Mouse (Mus musculus): ENCODE results near the gene Pitpnm1. TPM values are rescaled to one million over a fixed set of nuclear protein-coding genes. Genes with fewer than 3 reads are reported as not detected.
A peak's percentile ranks its signal among the peaks of the same experiment; 100 is the strongest.

The Pitpnm1 gene
- polyA plus RNA-seq (2015; fragmentation: Nextera tagmentation; extraction: Ambion mirVana), result 74.3 and 81.1 TPM in 2 replicates

DNA sequence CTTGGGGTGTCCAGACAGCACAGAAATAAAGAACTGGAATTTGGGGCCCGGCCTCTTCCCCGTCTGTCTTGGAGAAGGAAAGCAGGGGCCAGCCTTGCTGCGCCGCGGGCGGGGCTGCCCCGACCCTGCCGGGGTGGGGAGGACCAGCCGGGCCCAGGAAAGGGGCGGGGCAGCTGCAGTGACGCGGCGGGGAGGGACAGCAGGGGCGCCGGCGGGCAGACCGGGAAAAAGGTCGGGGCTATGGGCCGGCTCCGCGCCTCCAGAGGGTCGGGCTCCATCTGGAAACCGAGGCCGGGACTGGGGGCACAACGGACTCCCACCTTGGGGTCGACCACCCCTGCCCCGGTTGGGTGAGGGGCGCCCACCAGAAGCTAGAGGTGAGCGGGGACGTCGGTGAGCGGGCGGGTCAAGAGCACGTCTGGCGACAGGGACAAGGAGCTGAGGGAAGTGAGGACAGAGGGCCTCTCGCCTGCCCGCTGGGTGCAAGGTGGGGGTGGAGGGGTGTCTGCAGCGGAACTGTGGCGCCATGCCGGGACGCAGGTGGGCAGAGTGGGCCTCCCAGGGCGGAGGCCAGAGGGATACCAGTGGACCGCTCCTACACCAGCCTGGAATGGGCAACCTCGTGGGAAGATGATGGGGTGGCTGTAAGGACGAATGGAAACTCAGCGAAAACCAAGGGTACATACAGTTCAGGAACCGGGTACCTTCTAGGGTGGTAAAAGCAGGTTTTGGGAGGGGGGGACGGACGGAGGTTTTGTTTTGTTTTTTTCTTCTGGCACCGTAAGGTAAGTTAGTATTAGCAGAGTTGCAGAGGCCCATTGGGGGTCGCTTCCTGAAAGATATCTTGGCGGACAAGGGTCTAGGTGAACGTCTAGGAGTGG lies at the start of gene Pitpnm1:
TSS of gene Pitpnm1 (plus strand) at position 162 of the 881 bp plus-strand sequence.
- H3K27me3 ChIP-seq, result no peaks in the 10 kb centered on the region
- peak within 1 kb of the TSS; percentile 80 for H3K4me2 ChIP-seq
- H3K9me3 ChIP-seq, result no peaks in the 10 kb centered on the region
- peak within 1 kb of the TSS; percentile 68 for H3K9ac ChIP-seq
- H3K4me3 ChIP-seq, result peak within 1 kb of the TSS; percentile 69
- peaks cover 3% of the 10 kb centered on the region; the same call in 1 of the 2 replicates for H3K36me3 ChIP-seq
- peak within 1 kb of the TSS; percentile 78 for H3K27ac ChIP-seq (replicated peaks)
- WGBS, result 1% methylated on average over 53 of the region's 53 CpGs
- H3K4me1 ChIP-seq (replicated peaks), result peaks cover 65% of the 10 kb centered on the region
- no peak for ATAC-seq (ENCODE audit: low FRiP score, low read depth)

DNA sequence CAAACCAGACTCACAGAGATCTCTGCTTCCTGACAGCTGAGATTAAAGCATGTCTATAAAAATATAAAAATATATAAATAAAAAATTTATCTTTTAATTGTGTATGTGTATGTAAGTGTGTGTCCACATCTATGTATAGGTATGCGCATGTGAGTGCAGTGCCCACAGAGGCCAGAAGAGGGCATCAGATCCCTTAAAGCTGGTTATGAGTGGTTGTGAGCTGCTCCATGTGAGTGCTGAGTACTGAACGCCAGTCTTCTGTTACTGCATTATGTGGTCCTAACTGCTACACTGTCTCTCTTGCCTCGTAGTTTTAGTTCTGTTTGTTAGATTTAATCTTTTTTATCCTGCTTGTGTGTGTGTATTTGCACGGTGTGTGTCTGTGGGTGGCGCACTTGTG lies 48.8 kb upstream of the Pitpnm1 start:
- H3K4me1 ChIP-seq (replicated peaks), result no peaks in the 10 kb centered on the region
- H3K4me3 ChIP-seq, result no peak overlapping the region
- no peaks in the 10 kb centered on the region for H3K27me3 ChIP-seq
- no peak overlapping the region for H3K4me2 ChIP-seq
- no peak overlapping the region for H3K27ac ChIP-seq (replicated peaks)
- H3K9ac ChIP-seq, result no peak overlapping the region
- no peak for ATAC-seq (ENCODE audit: low FRiP score, low read depth)
- no peaks in the 10 kb centered on the region for H3K36me3 ChIP-seq
- no peaks in the 10 kb centered on the region for H3K9me3 ChIP-seq
- WGBS, result 94% methylated on average over 5 of the region's 5 CpGs

DNA sequence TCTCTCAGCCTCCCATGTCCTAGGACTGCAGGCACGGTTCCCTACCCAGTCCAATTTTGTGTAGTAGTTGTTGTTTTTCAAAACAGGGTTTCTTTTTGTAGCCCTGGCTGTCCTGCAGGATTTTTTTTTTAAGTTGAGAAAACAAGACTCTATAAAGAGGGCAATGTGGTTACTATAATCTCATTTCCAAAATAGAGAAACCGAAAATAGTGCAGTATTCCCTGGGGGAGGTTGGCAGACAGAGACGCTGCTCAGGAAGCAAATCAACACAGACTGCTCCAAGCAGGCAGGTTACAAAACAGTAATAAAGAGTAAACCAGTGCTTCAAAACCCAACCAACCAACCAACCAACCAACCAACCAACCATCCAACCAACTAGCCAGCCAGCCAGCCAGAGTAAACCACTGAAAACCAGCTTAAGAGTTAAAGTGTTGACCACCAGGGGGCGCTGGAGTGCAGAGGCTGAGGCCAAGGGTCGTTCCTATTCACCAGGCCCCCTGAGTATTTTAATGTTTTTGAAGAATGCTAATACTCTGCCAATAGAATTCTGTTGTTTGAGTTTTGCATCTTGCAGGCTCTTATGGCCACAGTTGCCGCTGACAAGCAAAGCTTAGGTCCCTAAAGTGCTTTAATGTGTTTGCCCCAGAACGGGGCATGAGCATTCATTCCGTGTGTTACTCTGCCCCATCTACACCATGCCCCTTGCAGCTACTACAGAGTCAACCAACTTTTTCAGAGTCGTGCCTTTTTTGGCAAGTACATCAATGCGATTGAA lies 47.9 kb upstream of the Pitpnm1 start:
- no peaks in the 10 kb centered on the region for H3K36me3 ChIP-seq
- WGBS, result 56% methylated on average over 10 of the region's 10 CpGs
- H3K9ac ChIP-seq, result no peak overlapping the region
- H3K4me3 ChIP-seq, result no peak overlapping the region
- no peaks in the 10 kb centered on the region for H3K9me3 ChIP-seq
- H3K27me3 ChIP-seq, result no peaks in the 10 kb centered on the region
- H3K4me1 ChIP-seq (replicated peaks), result no peaks in the 10 kb centered on the region
- H3K27ac ChIP-seq (replicated peaks), result no peak overlapping the region
- H3K4me2 ChIP-seq, result no peak overlapping the region
- ATAC-seq (ENCODE audit: low FRiP score, low read depth), result no peak

DNA sequence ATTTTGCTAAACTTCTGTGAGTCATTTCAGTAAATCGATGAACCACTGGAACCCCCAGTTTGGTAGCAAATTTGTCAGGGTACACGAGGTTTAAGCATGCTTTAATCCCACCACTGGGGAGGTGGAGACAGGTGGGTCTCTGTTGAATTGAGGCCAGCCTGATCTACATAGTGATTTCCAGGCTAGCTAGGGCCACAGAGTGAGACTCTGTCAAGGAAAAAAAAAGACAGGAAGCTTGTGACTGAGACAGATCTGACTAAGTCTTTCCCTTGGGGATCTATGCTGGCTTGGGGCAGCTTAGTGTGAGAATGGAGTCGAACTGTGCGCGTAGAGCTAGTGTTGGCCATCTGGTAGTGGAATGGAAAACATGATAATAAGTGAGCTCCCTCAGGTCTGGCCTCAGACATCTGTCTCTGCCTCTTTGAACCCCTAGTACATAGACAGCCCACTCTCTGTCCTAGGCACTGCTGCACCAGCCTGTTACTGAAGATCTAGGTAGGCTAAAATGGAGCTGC lies 47.2 kb upstream of the Pitpnm1 start:
- Histone ChIP-seq H3K4me3 (no peak overlapping the region), H3K9me3 (no peaks in the 10 kb centered on the region), H3K4me2 (no peak overlapping the region), H3K36me3 (no peaks in the 10 kb centered on the region), H3K27ac (replicated peaks) (no peak overlapping the region), H3K9ac (no peak overlapping the region), H3K27me3 (no peaks in the 10 kb centered on the region), H3K4me1 (replicated peaks) (no peaks in the 10 kb centered on the region)
- WGBS, result 68% methylated on average over 5 of the region's 5 CpGs
- ATAC-seq (ENCODE audit: low FRiP score, low read depth), result no peak

DNA sequence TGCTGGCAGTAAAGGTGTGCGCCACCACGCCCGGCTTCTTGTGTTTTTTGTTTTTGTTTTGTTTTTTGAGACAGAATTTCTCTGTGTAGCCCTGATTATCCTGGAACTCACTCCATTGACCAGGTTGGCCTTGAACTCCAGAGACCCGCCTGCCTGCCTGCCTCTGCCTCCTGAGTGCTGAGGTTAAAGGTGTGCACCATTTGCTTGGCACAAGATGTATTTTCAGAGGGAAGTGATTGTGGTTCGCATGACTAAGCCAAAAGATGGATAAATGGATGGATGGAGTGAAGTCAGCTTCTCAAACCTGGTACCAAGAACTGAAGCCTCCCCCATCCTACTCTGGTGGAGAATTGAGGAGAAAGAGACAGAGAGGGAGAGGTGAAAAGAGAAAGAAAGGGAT lies 45.2 kb upstream of the Pitpnm1 start:
- no peaks in the 10 kb centered on the region for H3K9me3 ChIP-seq
- H3K27me3 ChIP-seq, result no peaks in the 10 kb centered on the region
- 89% methylated on average over 5 of the region's 5 CpGs for WGBS
- H3K4me1 ChIP-seq (replicated peaks), result no peaks in the 10 kb centered on the region
- H3K27ac ChIP-seq (replicated peaks), result no peak overlapping the region
- no peaks in the 10 kb centered on the region for H3K36me3 ChIP-seq
- no peak overlapping the region for H3K4me2 ChIP-seq
- H3K4me3 ChIP-seq, result no peak overlapping the region
- ATAC-seq (ENCODE audit: low FRiP score, low read depth), result no peak
- H3K9ac ChIP-seq, result no peak overlapping the region

DNA sequence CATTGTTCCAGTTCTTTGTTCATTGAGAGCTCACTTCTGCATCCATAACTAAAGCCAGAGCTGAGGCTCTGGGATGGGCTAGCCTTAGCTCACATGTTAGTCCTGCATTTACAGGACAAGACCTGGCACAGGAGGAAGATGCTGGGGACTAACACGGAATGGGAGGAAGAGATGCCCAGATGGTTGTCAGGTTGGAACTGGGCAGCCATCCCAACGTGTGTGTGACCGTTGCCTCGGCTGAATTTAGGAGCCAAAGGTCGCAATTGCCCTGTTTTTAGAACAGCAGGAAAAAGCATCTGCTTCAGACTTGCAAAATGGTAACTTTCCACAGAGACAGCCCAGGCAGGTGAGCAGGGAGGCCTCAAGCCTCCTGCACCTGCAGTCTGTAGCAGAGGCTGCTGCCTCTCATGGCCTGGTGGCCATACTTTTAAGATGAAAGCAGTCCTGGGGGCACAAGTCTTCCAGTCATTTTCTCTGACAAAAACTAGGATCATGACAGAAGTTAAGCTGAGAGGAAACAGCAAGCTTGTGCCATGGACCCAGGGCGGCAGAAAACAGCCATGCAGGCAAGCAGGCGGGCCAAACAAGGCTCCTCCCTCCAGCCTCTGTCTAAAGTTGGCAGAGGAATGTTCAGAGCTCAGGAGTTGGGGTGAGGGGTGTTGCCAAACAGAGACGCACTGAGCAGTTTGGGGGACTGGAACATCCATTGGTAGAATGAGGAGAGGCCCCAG lies 44.4 kb upstream of the Pitpnm1 start:
- Histone ChIP-seq H3K27me3 (no peaks in the 10 kb centered on the region), H3K9ac (no peak overlapping the region), H3K4me3 (no peak overlapping the region), H3K27ac (replicated peaks) (no peak overlapping the region), H3K4me1 (replicated peaks) (no peaks in the 10 kb centered on the region), H3K9me3 (no peaks in the 10 kb centered on the region), H3K36me3 (no peaks in the 10 kb centered on the region), H3K4me2 (no peak overlapping the region)
- no peak for ATAC-seq (ENCODE audit: low FRiP score, low read depth)
- WGBS, result 72% methylated on average over 8 of the region's 8 CpGs

DNA sequence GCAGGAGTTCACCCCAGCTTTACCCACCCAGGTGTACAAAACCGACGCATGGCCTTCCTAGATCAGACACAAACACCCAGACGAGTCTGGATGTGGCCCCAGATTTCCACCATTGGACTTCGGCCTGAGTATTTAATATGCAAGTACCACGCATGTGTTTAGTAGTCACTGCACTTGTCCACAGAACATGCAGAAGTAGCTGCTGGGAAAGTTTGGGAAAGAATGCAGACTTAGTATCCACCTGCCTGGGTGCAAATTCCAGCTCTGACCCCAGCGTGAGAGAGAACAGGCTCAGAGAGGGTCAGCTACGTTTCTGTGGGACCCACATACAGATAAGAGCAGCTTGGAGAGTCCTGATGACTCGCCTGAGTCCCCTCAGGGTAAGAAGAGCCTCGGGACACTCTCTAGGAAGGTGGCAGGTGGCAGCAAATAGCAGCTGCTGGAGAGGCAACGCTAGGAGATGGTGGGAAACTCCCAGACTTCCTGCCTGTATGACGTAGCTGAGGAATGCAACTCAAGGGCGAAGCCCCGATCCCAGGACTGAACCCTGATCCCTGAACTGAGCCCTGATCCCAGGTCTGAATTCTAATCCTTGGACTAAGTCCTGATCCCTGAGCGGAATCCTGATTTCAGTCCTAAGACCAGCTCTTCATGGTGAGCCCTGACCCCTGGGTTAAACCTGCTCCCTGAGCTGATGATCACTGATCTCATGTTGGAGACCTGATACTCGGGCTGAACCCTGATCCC lies 43.7 kb upstream of the Pitpnm1 start:
- 66% methylated on average over 15 of the region's 15 CpGs for WGBS
- no peak overlapping the region for H3K9ac ChIP-seq
- no peak overlapping the region for H3K4me2 ChIP-seq
- no peaks in the 10 kb centered on the region for H3K4me1 ChIP-seq (replicated peaks)
- no peaks in the 10 kb centered on the region for H3K27me3 ChIP-seq
- ATAC-seq (ENCODE audit: low FRiP score, low read depth), result no peak
- no peaks in the 10 kb centered on the region for H3K36me3 ChIP-seq
- H3K9me3 ChIP-seq, result no peaks in the 10 kb centered on the region
- H3K4me3 ChIP-seq, result no peak overlapping the region
- H3K27ac ChIP-seq (replicated peaks), result no peak overlapping the region

DNA sequence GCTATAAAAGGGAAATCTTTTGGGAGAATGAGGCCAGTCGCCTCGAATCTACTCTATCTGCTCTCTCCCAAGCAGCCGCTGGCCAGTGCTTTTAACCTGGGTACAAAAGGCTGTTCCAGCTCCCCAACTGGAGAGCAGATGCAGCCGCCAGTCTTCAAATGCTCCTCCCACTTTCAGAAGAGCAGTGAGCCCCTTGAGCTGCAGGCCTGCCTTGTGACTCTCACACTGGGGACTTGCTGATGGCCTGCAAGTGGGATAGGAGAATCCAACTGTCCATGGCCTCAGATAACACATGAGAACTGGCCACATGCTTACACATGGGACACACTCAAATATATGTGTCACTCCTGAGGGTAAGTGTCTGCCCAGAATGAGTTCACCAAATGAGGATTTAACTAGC lies 43.1 kb upstream of the Pitpnm1 start:
- Histone ChIP-seq H3K9me3 (no peaks in the 10 kb centered on the region), H3K27me3 (no peaks in the 10 kb centered on the region), H3K36me3 (no peaks in the 10 kb centered on the region), H3K4me1 (replicated peaks) (no peaks in the 10 kb centered on the region), H3K27ac (replicated peaks) (no peak overlapping the region), H3K4me2 (no peak overlapping the region), H3K9ac (no peak overlapping the region), H3K4me3 (no peak overlapping the region)
- ATAC-seq (ENCODE audit: low FRiP score, low read depth), result no peak
- 30% methylated on average over 4 of the region's 4 CpGs for WGBS

DNA sequence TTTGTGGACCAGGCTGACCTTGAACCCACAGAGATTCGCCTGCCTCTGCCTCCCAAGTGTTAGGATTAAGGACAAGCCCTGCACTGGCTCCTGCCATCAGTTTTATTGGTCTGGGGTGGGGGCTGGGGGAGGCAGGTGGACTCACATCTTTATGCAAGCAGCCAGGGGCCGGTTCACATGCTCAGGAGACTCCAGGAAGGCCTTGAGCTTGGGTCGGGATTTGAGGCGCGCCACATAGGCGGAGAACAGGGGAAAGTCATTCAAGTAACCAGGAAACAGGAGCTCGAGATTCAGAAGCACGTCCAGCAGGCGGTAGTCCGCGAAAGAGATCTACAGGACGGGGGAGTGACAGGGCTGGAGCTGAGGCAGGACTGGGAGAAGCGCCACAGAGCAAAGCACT lies 42.4 kb upstream of the Pitpnm1 start:
- WGBS, result 84% methylated on average over 13 of the region's 13 CpGs
- Histone ChIP-seq H3K36me3 (no peaks in the 10 kb centered on the region), H3K27ac (replicated peaks) (no peak overlapping the region), H3K4me1 (replicated peaks) (no peaks in the 10 kb centered on the region), H3K4me2 (no peak overlapping the region), H3K4me3 (no peak overlapping the region), H3K9me3 (no peaks in the 10 kb centered on the region), H3K27me3 (no peaks in the 10 kb centered on the region), H3K9ac (no peak overlapping the region)
- no peak for ATAC-seq (ENCODE audit: low FRiP score, low read depth)

DNA sequence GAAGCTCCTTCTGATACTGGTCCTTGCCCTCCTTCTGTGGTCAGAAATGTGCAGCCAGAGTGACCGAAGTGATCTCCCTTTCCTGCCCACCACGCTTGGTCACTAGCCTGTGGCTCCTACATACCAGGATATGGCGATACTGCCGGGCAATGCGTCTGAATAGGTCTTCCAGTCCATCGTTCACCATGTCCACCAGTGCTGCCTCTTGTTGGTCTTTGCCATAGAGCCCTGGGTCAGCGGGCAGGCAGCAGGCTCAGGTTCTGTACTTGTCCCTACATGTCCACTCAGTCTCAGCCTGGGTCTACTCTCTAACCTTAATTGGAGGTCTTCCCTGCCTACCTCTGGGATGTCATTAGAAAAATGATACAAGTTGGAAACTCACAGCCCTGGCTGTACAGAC lies 41.8 kb upstream of the Pitpnm1 start:
- H3K4me2 ChIP-seq, result no peak overlapping the region
- ATAC-seq (ENCODE audit: low FRiP score, low read depth), result no peak
- 95% methylated on average over 7 of the region's 7 CpGs for WGBS
- no peaks in the 10 kb centered on the region for H3K9me3 ChIP-seq
- H3K4me3 ChIP-seq, result no peak overlapping the region
- no peaks in the 10 kb centered on the region for H3K36me3 ChIP-seq
- no peaks in the 10 kb centered on the region for H3K4me1 ChIP-seq (replicated peaks)
- no peak overlapping the region for H3K27ac ChIP-seq (replicated peaks)
- H3K9ac ChIP-seq, result no peak overlapping the region
- no peaks in the 10 kb centered on the region for H3K27me3 ChIP-seq

DNA sequence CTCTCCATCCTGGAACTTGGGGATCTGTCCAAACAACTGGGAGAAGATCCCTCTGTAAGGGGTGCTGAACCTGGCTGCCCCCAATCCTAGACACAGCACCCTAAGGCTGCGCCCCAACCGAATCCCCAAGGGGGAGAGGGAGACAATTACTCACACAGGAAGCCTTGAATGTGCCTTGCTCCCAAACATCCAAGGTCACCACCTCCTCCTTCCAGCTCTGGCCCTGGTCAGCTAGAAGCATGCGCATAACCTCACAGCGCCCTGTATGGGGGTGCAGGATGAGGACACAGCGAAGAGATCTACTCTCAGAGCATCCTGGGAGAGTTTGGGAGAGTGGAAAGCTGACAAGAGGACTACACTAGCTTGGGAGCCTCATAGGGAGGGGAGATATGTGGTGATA lies 41.2 kb upstream of the Pitpnm1 start:
- ATAC-seq (ENCODE audit: low FRiP score, low read depth), result no peak
- Histone ChIP-seq H3K9me3 (no peaks in the 10 kb centered on the region), H3K27me3 (no peaks in the 10 kb centered on the region), H3K9ac (no peak overlapping the region), H3K4me1 (replicated peaks) (no peaks in the 10 kb centered on the region), H3K4me2 (no peak overlapping the region), H3K4me3 (no peak overlapping the region), H3K27ac (replicated peaks) (no peak overlapping the region), H3K36me3 (no peaks in the 10 kb centered on the region)
- WGBS, result 89% methylated on average over 5 of the region's 5 CpGs
